Mouse (Mus musculus): ENCODE measurements around the gene Gjb4. TPM values are rescaled to one million over a fixed set of nuclear protein-coding genes. Genes with fewer than 3 reads are reported as not detected.
A peak's percentile ranks its signal among the peaks of the same experiment; 100 is the strongest.

Gene Gjb4
- 0.24 and 0.39 TPM in 2 replicates for polyA plus RNA-seq (2014; fragmentation: Nextera tagmentation; extraction: Ambion mirVana)

- no peaks in the 10 kb centered on the region for H3K27me3 ChIP-seq (ENCODE audit: control insufficient read depth, insufficient read depth, low read length)
- H3K9ac ChIP-seq (ENCODE audit: low read depth, low read length), result no peak within 1 kb of the TSS
- H3K4me1 ChIP-seq (replicated peaks; ENCODE audit: control insufficient read depth, insufficient read depth, low read length), result 0 out of 2 replicates have a peak, but pooled peaks cover 2% of the 10 kb centered on the region
- 50% methylated on average over 8 of the region's 8 CpGs for WGBS
- H3K27ac ChIP-seq (ENCODE audit: low read depth, low read length), result no peak within 1 kb of the TSS
- H3K36me3 ChIP-seq (ENCODE audit: control insufficient read depth, insufficient read depth, low read length), result no peaks in the 10 kb centered on the region
- H3K9me3 ChIP-seq (ENCODE audit: control insufficient read depth, low read length), result no peaks in the 10 kb centered on the region
- no peak within 1 kb of the TSS for H3K4me3 ChIP-seq (ENCODE audit: low read depth, low read length)
- ATAC-seq (ENCODE audit: low FRiP score) (no peak), DNase-seq (ENCODE audit: low spot score) (no peak)
- no peak within 1 kb of the TSS for H3K4me2 ChIP-seq (replicated peaks; ENCODE audit: low read depth, low read length)
Measured at GRCm38 (mm10) chr4:127353951-127354438, at the start of gene Gjb4. TSS of gene Gjb4 (minus strand) at chr4:127354081.

- H3K27me3 ChIP-seq (ENCODE audit: control insufficient read depth, insufficient read depth, low read length), result no peaks in the 10 kb centered on the region
- no peak overlapping the region for H3K4me3 ChIP-seq (ENCODE audit: low read depth, low read length)
- ATAC-seq (ENCODE audit: low FRiP score), result no peak
- WGBS, result 58% methylated on average over 3 of the region's 3 CpGs
- H3K4me2 ChIP-seq (replicated peaks; ENCODE audit: low read depth, low read length), result no peak overlapping the region
- H3K36me3 ChIP-seq (ENCODE audit: control insufficient read depth, insufficient read depth, low read length), result no peaks in the 10 kb centered on the region
- peak; percentile 51 for DNase-seq (ENCODE audit: low spot score)
- no peak overlapping the region for H3K27ac ChIP-seq (ENCODE audit: low read depth, low read length)
- H3K9me3 ChIP-seq (ENCODE audit: control insufficient read depth, low read length), result no peaks in the 10 kb centered on the region
- H3K9ac ChIP-seq (ENCODE audit: low read depth, low read length), result no peak overlapping the region
- no peaks in the 10 kb centered on the region for H3K4me1 ChIP-seq (replicated peaks; ENCODE audit: control insufficient read depth, insufficient read depth, low read length)
Measured at GRCm38 (mm10) chr4:127402614-127403013, 48.7 kb upstream of the Gjb4 start.

- WGBS, result 89% methylated on average over 4 of the region's 4 CpGs
- no peak for DNase-seq (ENCODE audit: low spot score)
- no peak overlapping the region for H3K4me3 ChIP-seq (ENCODE audit: low read depth, low read length)
- H3K27ac ChIP-seq (ENCODE audit: low read depth, low read length), result no peak overlapping the region
- no peak overlapping the region for H3K4me2 ChIP-seq (replicated peaks; ENCODE audit: low read depth, low read length)
- no peaks in the 10 kb centered on the region for H3K9me3 ChIP-seq (ENCODE audit: control insufficient read depth, low read length)
- no peaks in the 10 kb centered on the region for H3K36me3 ChIP-seq (ENCODE audit: control insufficient read depth, insufficient read depth, low read length)
- H3K4me1 ChIP-seq (replicated peaks; ENCODE audit: control insufficient read depth, insufficient read depth, low read length), result no peaks in the 10 kb centered on the region
- H3K27me3 ChIP-seq (ENCODE audit: control insufficient read depth, insufficient read depth, low read length), result no peaks in the 10 kb centered on the region
- no peak overlapping the region for H3K9ac ChIP-seq (ENCODE audit: low read depth, low read length)
- ATAC-seq (ENCODE audit: low FRiP score), result no peak
Measured at GRCm38 (mm10) chr4:127402166-127402565, 48.3 kb upstream of the Gjb4 start.

- Histone ChIP-seq H3K9me3 (ENCODE audit: control insufficient read depth, low read length) (no peaks in the 10 kb centered on the region), H3K4me1 (replicated peaks; ENCODE audit: control insufficient read depth, insufficient read depth, low read length) (no peaks in the 10 kb centered on the region), H3K27me3 (ENCODE audit: control insufficient read depth, insufficient read depth, low read length) (no peaks in the 10 kb centered on the region), H3K36me3 (ENCODE audit: control insufficient read depth, insufficient read depth, low read length) (no peaks in the 10 kb centered on the region), H3K9ac (ENCODE audit: low read depth, low read length) (no peak overlapping the region), H3K27ac (ENCODE audit: low read depth, low read length) (no peak overlapping the region), H3K4me3 (ENCODE audit: low read depth, low read length) (no peak overlapping the region), H3K4me2 (replicated peaks; ENCODE audit: low read depth, low read length) (no peak overlapping the region)
- no peak for ATAC-seq (ENCODE audit: low FRiP score)
- DNase-seq (ENCODE audit: low spot score), result no peak
- 77% methylated on average over 11 of the region's 11 CpGs for WGBS
Measured at GRCm38 (mm10) chr4:127400165-127401145, 46.6 kb upstream of the Gjb4 start.

- no peaks in the 10 kb centered on the region for H3K9me3 ChIP-seq (ENCODE audit: control insufficient read depth, low read length)
- H3K27ac ChIP-seq (ENCODE audit: low read depth, low read length), result no peak overlapping the region
- H3K4me1 ChIP-seq (replicated peaks; ENCODE audit: control insufficient read depth, insufficient read depth, low read length), result no peaks in the 10 kb centered on the region
- 80% methylated on average over 4 of the region's 4 CpGs for WGBS
- H3K36me3 ChIP-seq (ENCODE audit: control insufficient read depth, insufficient read depth, low read length), result no peaks in the 10 kb centered on the region
- no peak for DNase-seq (ENCODE audit: low spot score)
- no peak overlapping the region for H3K4me3 ChIP-seq (ENCODE audit: low read depth, low read length)
- H3K4me2 ChIP-seq (replicated peaks; ENCODE audit: low read depth, low read length), result no peak overlapping the region
- H3K27me3 ChIP-seq (ENCODE audit: control insufficient read depth, insufficient read depth, low read length), result no peaks in the 10 kb centered on the region
- H3K9ac ChIP-seq (ENCODE audit: low read depth, low read length), result no peak overlapping the region
- no peak for ATAC-seq (ENCODE audit: low FRiP score)
Measured at GRCm38 (mm10) chr4:127395591-127395990, 41.7 kb upstream of the Gjb4 start.

GRCm38 (mm10) chr4:127389645-127390044 lies 35.8 kb upstream of the Gjb4 start:
- no peak overlapping the region for H3K4me2 ChIP-seq (replicated peaks; ENCODE audit: low read depth, low read length)
- no peaks in the 10 kb centered on the region for H3K9me3 ChIP-seq (ENCODE audit: control insufficient read depth, low read length)
- no peak overlapping the region for H3K4me3 ChIP-seq (ENCODE audit: low read depth, low read length)
- 61% methylated on average over 13 of the region's 13 CpGs for WGBS
- H3K36me3 ChIP-seq (ENCODE audit: control insufficient read depth, insufficient read depth, low read length), result no peaks in the 10 kb centered on the region
- no peaks in the 10 kb centered on the region for H3K4me1 ChIP-seq (replicated peaks; ENCODE audit: control insufficient read depth, insufficient read depth, low read length)
- H3K9ac ChIP-seq (ENCODE audit: low read depth, low read length), result no peak overlapping the region
- no peak overlapping the region for H3K27ac ChIP-seq (ENCODE audit: low read depth, low read length)
- DNase-seq (ENCODE audit: low spot score) (no peak), ATAC-seq (ENCODE audit: low FRiP score) (no peak)
- no peaks in the 10 kb centered on the region for H3K27me3 ChIP-seq (ENCODE audit: control insufficient read depth, insufficient read depth, low read length)

- H3K4me1 ChIP-seq (replicated peaks; ENCODE audit: control insufficient read depth, insufficient read depth, low read length), result no peaks in the 10 kb centered on the region; the same call in 1 of the 2 replicates
- H3K36me3 ChIP-seq (ENCODE audit: control insufficient read depth, insufficient read depth, low read length), result no peaks in the 10 kb centered on the region
- no peaks in the 10 kb centered on the region for H3K9me3 ChIP-seq (ENCODE audit: control insufficient read depth, low read length)
- H3K4me3 ChIP-seq (ENCODE audit: low read depth, low read length), result no peak overlapping the region
- no peak overlapping the region for H3K9ac ChIP-seq (ENCODE audit: low read depth, low read length)
- no peak overlapping the region for H3K4me2 ChIP-seq (replicated peaks; ENCODE audit: low read depth, low read length)
- no peaks in the 10 kb centered on the region for H3K27me3 ChIP-seq (ENCODE audit: control insufficient read depth, insufficient read depth, low read length)
- DNase-seq (ENCODE audit: low spot score) (peak; percentile 38), ATAC-seq (ENCODE audit: low FRiP score) (no peak)
- 31% methylated on average over 4 of the region's 4 CpGs for WGBS
- H3K27ac ChIP-seq (ENCODE audit: low read depth, low read length), result no peak overlapping the region
Measured at GRCm38 (mm10) chr4:127377344-127377743, 23.5 kb upstream of the Gjb4 start.

- DNase-seq (ENCODE audit: low spot score) (peak; percentile 69), ATAC-seq (ENCODE audit: low FRiP score) (peak; percentile 67)
- no peak overlapping the region for H3K4me3 ChIP-seq (ENCODE audit: low read depth, low read length)
- H3K4me1 ChIP-seq (replicated peaks; ENCODE audit: control insufficient read depth, insufficient read depth, low read length), result no peaks in the 10 kb centered on the region; the same call in 1 of the 2 replicates
- WGBS, result 65% methylated on average over 17 of the region's 17 CpGs
- H3K9ac ChIP-seq (ENCODE audit: low read depth, low read length), result no peak overlapping the region
- H3K27me3 ChIP-seq (ENCODE audit: control insufficient read depth, insufficient read depth, low read length), result no peaks in the 10 kb centered on the region
- H3K36me3 ChIP-seq (ENCODE audit: control insufficient read depth, insufficient read depth, low read length), result no peaks in the 10 kb centered on the region
- peak overlapping the region; percentile 58 for H3K27ac ChIP-seq (ENCODE audit: low read depth, low read length)
- H3K9me3 ChIP-seq (ENCODE audit: control insufficient read depth, low read length), result no peaks in the 10 kb centered on the region
- no peak overlapping the region for H3K4me2 ChIP-seq (replicated peaks; ENCODE audit: low read depth, low read length)
Measured at GRCm38 (mm10) chr4:127375541-127376177, 21.8 kb upstream of the Gjb4 start.
